Mouse (Mus musculus): ENCODE results near the gene Chrd. TPM values are rescaled to one million over a fixed set of nuclear protein-coding genes. Genes with fewer than 3 reads are reported as not detected.

The Chrd gene
- total RNA-seq, 2 experiments from 2014 or later: 39.9 to 47.0 TPM

Other genes starting within 250 kb of the Chrd start
- 10 to 100 TPM; 55.8 to 65.4 TPM for gene Eif2b5, start 234.3 kb upstream of the Chrd start, total RNA-seq (2021)
- gene Dvl3, start 216.1 kb upstream of the Chrd start, total RNA-seq (2021): 10 to 100 TPM; 57.0 to 57.5 TPM
- 100 to 1,000 TPM; 826 to 873 TPM for gene Ap2m1, start 197.6 kb upstream of the Chrd start, total RNA-seq (2021)
- 100 to 1,000 TPM; 100 to 120 TPM for gene Abcf3, start 184.6 kb upstream of the Chrd start, total RNA-seq (2021)
- gene Vwa5b2, start 143.7 kb upstream of the Chrd start, total RNA-seq (2021): 10 to 100 TPM; 50.1 to 62.9 TPM
- gene Eef1akmt4, start 121.5 kb upstream of the Chrd start, total RNA-seq (2021): 1 to 10 TPM; 1.9 to 2.9 TPM
- gene Gm49333, start 121.5 kb upstream of the Chrd start, total RNA-seq (2021): not detected
- gene Alg3, start 121.4 kb upstream of the Chrd start, total RNA-seq (2021): 10 to 100 TPM; 11.7 to 13.4 TPM
- 100 to 1,000 TPM; 189 to 201 TPM for gene Camk2n2, start 111.8 kb upstream of the Chrd start, total RNA-seq (2021)
- 10 to 100 TPM; 23.7 to 27.6 TPM for gene Ece2, start 103.3 kb upstream of the Chrd start, total RNA-seq (2021)
- gene Psmd2, start 81.5 kb upstream of the Chrd start, total RNA-seq (2021): 100 to 1,000 TPM; 223 to 226 TPM
- gene Eif4g1, start 64.8 kb upstream of the Chrd start, total RNA-seq (2021): 100 to 1,000 TPM; 262 to 265 TPM
- 100 to 1,000 TPM; 320 to 327 TPM for gene Fam131a, start 39.9 kb upstream of the Chrd start, total RNA-seq (2021)
- 10 to 100 TPM; 27.6 to 30.2 TPM for gene Polr2h, start 15.5 kb upstream of the Chrd start, total RNA-seq (2021)
- gene Clcn2, start 15.4 kb upstream of the Chrd start, total RNA-seq (2021): 10 to 100 TPM; 54.8 to 67.2 TPM
- 1 to 10 TPM; 3.7 to 6.0 TPM for gene Thpo, start 1.4 kb downstream of the Chrd start, total RNA-seq (2021)